Comparison of ENCODE assay signal across 12 mouse cellular contexts in the genomic region with DNA sequence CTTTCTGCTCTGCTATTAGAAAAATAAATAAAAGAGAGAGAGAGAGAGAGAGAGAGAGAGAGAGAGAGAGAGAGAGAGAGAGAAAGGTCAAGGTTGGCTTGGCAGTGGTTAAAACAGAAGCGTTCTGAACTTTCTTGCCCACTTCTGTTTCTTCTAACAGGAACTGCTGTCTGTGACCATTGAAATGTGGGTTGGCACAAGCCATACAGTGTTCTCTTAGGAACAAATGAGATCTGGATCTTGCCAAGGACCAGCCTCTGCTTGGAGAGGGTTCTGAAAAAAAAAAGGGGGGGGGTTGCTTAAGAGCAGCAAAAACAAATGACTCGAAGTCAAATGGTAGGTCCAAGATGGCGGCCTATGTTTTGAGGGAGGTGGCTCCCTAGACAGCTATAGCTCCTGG.
"Had no signal": no experiment of that assay in that cellular context is flagged by ENCODE, and none has a peak within 500 bp of the region (broad histone marks: within the 10 kb centered on the region; RNA-seq: fewer than 3 reads in every experiment).

No protein-coding gene starts in this region.

- H3K4me3 ChIP-seq: layer of hippocampus, adult 2 months; limb, embryonic 12.5 days; liver, embryonic 13.5 days; midbrain, embryonic 13.5 days; myocyte; neural tube, embryonic 15.5 days had no signal

- H3K27ac ChIP-seq: limb, embryonic 12.5 days; liver, embryonic 13.5 days; midbrain, embryonic 13.5 days; neural tube, embryonic 15.5 days had no signal

- H3K9ac ChIP-seq: limb, embryonic 12.5 days; liver, embryonic 13.5 days; midbrain, embryonic 13.5 days; neural tube, embryonic 15.5 days had no signal

- H3K27me3 ChIP-seq: limb, embryonic 12.5 days; liver, embryonic 13.5 days; midbrain, embryonic 13.5 days; neural tube, embryonic 15.5 days had no signal

- H3K36me3 ChIP-seq: limb, embryonic 12.5 days; liver, embryonic 13.5 days; midbrain, embryonic 13.5 days; neural tube, embryonic 15.5 days had no signal

- DNase-seq: kidney, adult 18-20 months; kidney, postnatal 10 days; kidney, postnatal 4 days; liver; liver, embryonic 13.5 days; thymus, adult 18-20 months; thymus, postnatal 14 days had no signal

- H3K9me3 ChIP-seq: limb, embryonic 12.5 days; liver, embryonic 13.5 days; midbrain, embryonic 13.5 days; neural tube, embryonic 15.5 days had no signal

- ATAC-seq: midbrain, embryonic 13.5 days had no signal

- H3K4me2 ChIP-seq: limb, embryonic 12.5 days; liver, embryonic 13.5 days; midbrain, embryonic 13.5 days; neural tube, embryonic 15.5 days had no signal
